Mouse (Mus musculus) spleen, postnatal 10 days (tissue): ENCODE measurements at regions not wholly inside any gene's neighbourhood (a gene's known extent, or its start where the extent isn't known, plus 50 kb on each side); places are given as distances from the start of the nearest gene placed in this dataset.
"Not testable (repeated sequence)": the region's sequence is repeated elsewhere in the genome, so short reads cannot be mapped to it uniquely, and the experiment has no call there.

Experiments
- DNase-seq, 2 experiments: peaks; one replicate each; pipeline ENCODE4 v3.0.0; 2021 to 2022; ENCODE audit warnings: low spot score in 2 of 2

DNA sequence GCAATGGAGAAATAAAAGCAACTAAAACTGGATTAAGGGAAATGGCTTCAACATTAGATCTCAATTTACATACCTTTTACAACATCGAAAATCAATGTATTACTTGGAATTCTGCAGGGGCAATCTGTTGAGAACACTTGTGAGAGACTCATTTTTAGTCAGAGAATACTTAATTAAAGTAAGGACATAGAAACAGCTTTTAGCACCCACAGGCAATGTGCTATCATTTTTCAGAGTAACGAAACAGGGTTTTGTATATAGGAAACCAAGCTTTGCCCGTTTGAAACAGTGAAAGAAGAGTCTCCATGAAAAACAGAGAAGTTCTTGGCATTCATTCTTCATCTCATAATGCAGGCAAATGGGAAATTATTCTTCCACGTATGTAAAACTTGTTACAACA, 196.4 kb downstream of the Tdrd3 start:
- no peak for DNase-seq

DNA sequence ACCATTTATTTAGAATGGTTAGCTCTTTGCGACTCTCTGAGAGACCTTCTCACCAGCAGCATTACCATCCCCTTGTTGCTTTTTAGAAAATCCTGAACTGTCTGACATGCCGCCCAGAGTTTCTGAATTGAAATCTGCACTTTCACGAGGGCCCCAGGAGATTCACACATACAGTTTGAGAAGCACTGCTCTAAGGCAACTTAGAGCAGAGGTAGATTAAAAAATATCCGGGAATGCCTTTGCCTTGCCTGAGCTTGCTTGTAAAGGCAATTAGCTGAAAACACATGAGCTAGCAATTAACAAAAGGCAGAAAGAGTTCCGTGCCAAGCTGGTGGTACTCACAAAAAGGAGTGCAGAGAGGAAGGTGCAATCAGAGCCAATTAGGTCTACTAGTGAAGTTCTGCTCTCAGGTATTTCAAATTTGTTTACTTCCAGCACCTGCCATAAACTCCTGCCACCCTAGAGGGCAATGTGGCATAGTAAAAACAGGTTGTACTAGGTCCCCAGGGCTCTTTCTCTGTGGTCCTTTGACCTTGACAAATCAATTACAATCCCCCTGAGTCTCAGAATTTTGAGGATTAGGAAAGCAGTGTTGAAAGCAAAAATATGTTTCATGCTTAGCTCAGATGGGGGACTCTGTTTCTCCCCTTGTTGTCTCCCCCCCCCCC, 203.1 kb downstream of the Tdrd3 start:
- DNase-seq = no peak

DNA sequence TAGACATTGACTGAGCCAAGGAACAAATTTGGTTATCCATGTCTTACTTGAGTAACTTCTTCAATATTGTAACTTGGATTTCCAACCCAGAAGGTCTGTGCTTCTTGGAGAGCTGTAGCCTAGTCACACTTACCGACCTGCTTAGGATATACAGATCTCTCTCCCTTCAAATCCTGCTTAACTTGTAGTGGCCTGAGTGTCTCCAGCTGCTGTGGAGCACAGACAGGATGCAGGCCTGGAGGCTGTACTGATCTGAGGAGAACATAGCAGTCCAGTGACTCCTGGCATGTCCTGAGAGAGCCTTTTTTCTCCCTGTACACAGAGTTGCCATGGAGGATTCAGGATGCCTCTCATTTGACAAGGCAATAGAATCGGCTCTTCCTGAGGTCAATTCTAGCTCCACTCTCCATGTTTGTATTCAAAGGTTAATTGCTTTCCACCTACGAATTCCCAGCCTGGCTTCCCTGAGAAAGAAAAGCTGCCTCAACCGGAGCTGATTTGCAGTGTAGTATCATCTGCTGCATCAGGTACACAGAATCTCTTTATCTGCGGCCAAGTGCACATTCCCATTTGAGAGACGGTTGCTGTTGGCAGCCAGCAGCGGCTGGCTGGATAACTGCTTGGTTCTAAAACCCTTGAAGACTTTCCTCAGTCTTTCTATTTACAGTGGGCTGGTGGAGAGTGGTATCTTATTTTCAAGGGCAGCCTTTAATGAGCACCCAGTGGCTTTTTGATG, 214.8 kb downstream of the Tdrd3 start:
- DNase-seq = no peak

- no peak for DNase-seq
Observed at GRCm38 (mm10) chr14:87634596-87634995, 218.2 kb downstream of the Tdrd3 start.

DNA sequence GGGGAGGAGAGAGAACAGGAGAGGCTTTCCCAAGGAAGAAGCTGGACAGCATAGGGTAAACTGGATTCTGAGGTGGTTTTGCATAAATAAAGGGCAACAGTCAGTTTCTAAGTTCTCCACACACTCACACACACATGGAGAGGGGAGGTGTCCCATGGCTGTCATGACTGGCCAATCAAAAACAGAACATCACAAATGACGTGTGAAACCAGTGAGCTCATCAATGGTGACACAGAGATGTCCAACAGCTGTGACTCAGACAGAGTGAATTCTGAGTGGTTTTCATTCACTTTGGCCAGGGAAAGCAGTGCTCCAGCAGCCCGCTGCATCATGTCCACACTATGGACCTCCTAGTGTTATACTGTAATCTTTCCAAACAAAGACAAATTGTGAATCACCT, 220.7 kb downstream of the Tdrd3 start:
- DNase-seq = no peak

DNA sequence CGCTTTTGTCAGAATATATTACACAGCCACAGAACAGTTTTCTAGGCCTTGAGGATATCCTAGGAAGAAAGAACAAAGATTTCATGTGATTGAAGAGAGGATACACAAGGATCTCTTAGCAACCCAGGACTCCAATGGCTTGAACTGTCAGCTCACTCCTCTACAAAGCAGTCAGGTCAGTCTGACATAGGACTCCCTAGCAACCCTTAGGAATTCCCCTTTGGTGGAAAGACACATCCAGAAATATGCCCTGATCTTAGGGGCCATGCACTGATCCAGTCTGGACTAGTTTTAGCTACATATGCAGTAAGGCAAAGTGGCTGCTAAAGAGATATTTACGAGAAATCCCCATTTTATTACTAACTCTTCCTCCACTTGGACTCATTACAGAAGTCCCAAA, 251.5 kb downstream of the Tdrd3 start:
- no peak for DNase-seq

GRCm38 (mm10) chr14:87669496-87669895, 253.1 kb downstream of the Tdrd3 start:
- no peak for DNase-seq

DNA sequence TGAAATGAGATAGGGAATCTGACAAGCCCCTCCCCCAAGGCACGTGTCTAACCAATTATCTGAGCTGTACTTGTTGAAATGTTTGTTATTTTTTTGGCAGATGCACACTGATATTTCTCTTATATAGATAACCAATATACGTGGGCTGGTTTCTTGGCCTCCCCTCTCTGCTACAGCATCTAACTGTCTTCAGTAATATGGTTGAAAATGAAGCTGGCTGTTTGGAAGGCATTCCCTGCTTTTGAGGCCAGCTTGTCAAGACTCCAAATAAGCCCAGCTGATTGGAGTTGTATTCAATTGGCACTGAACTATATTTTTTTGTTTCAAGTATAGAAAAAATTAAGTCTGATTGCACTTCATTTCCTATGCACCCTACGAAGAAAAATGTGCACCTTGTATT, 264.3 kb downstream of the Tdrd3 start:
- DNase-seq = no peak

GRCm38 (mm10) chr14:87683091-87683806, 266.8 kb downstream of the Tdrd3 start:
- not testable (repeated sequence) for DNase-seq

DNA sequence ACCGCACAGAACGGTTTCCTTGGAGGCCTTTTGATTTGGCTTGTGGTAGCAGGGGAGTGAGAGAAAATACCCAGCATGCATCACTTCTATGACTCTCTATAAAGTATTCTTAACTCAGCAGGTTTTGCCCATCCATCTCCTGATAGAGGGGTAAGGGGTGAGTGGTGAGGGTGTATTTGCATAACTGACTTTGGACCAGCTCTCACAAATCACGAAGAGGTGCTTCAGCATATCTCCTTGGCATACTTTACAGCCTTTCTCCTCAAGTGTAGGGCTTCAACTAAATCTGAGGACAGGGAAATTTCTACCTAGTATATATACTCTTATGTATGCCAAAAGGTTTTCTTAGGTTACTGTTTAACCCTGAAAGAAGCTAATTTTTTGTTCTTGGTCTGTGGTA, 273.4 kb downstream of the Tdrd3 start:
- DNase-seq = no peak

DNA sequence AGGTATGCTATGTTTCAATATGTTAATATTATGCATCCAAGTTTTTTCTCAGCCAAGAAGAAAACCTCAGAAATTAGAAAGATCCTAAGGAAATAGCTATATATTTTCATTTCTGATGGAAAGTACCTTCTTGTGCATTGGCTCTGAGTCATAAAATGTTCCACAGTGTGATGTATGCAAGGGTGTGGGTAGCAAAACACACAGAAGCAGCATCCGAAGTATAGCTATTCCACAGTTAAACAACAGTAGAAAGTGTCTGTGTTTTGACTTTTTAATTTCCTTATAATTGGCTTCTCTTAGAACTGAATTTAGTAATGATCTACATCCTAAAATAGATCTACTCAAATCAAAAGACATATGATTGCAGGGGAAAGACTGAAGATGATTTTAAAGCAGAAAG, 320.0 kb downstream of the Tdrd3 start:
- DNase-seq = no peak

DNA sequence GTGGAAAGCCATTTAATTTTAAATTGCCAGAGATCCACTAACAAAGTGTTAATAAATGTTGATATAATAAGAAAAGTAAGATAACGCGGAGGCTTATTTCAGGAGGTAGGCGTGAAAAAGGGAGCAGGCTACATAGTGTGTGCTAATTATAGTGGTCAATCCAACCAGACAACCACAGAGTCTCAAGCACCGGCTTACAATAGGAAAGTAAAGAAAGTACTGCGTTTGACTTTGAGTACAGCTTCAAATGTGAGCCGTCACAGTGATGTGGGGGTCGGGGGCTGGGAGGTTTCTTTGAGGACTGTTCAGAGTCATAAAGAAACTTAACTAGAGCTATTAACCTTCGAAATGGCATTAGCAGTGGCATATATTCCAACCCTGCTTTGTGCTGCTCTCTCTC, 329.1 kb downstream of the Tdrd3 start:
- no peak for DNase-seq

GRCm38 (mm10) chr14:87746011-87746410, 329.6 kb downstream of the Tdrd3 start:
- DNase-seq = no peak

DNA sequence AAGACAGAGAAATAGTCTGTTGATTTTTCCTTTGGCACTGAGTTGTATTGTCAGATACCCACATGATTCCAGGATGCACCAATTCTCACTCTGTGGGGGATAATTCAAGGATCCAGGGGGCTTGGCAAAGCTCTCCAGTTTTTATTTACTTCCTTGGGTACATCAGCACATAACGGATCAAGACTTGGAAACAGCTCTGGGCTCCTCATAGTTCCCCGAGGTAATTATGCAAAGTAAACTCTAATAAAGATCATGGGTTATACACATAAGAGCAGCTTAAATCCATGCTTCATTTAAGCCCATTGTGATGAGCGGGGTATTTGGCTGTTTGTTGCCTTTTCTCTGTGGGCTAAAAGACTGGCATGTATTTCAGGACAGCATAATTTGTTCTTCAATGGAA, 332.6 kb downstream of the Tdrd3 start:
- no peak for DNase-seq

DNA sequence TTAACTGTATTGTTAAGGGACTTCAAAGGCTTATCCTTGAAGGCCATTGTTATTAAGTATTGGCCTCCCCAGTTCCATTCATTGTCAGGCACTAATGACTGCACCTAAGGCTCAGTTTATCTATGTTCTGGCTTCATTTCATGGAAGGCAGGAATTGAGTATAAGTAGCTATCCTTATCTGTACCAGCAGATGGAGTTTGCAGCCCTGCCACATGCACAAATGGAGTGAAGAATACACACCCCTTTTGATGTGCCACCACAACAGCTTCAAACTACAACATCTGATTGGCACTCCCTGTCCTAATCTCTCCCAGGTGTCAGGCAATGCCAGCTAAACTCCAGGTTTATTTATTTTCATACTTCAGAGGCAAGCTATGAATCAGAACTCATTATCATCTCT, 333.3 kb downstream of the Tdrd3 start:
- no peak for DNase-seq

- no peak for DNase-seq
Observed at GRCm38 (mm10) chr14:87750665-87751170, 334.3 kb downstream of the Tdrd3 start.

GRCm38 (mm10) chr14:87754744-87755143, 338.3 kb downstream of the Tdrd3 start:
- no peak for DNase-seq

DNA sequence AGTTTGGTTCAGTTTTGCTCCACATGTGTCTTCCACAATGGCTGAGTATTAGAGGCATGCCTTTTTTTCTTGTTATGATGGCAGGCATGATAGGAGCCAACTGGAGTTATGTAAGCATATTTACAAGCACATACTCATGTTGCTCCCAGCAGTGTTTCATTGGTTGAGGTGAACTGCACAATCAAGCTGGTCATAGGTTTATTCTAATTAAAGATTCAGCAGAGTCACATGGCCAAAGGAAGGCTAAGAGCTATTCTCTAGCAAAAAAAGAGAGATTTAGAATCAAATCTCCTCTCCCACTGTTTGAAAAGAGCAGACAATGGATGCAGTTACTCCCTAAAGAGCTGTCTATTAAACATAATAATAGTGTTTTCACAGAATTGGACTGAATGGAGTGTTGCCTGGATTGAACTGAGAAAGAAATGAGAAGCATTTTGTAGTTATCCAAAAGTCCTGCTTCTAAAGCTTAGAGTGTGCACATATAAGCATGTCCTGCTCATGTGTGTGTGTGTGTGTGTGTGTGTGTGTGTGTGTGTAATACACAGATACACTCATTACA, 359.0 kb downstream of the Tdrd3 start:
- no peak for DNase-seq

DNA sequence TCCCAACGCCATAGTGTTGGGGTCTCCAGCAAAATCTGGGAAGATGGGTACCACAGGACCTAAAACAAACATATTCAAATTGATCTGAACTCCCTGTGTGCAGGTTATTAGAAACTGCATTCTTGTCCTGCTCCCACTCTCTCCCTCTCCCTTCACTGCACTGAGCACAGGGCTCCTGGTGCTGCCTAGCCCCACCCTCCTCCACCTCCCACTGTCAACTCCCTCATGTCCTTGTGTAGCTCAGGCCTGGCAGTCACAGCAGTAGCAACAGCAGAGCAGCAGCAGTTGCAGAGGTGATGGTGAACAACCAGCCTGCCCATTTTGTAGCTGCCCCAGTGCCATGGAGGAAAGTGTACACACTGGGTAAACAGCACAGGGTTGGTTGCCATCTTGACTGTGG, 383.4 kb downstream of the Tdrd3 start:
- DNase-seq = no peak

DNA sequence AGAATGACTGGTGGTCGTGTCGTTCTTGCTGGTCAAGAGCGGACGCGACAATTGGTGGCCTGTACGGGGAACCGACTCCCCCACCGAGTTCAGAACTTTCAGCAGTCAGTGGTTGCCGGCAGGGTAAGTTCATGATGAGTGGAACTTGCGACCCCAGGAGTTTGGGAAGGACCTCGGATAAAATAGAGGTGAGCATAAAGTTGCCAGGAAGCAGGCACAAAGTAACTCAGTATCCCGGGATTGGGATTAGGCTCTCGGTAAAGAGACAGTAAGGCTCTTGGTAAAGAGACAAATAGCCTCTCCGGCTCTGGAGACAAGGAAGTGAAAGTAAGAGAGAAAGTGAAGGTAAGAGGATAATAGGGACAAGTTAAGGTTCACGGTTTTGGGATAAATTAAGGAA, 393.2 kb downstream of the Tdrd3 start:
- peak; percentile 4 to 14 for DNase-seq

- no peak for DNase-seq
Observed at GRCm38 (mm10) chr14:87844120-87844519, 427.7 kb downstream of the Tdrd3 start.

DNA sequence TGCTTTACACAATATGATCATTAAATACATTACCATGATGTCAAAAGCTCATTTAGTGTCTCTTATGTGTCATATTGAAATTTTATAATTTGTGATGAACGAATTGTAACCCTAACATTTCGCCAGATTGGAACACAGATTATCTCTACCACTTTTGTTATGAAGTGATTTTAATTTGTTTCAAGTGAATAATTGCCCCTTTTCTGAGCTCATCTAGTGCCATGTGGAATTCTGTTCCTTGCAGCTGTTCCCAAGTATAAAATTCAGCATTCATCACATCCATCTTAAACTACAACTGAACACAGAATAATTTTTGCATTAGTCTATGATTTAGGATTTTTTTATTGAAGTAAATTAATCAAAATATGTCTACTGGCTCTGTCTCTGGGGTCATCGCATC, 445.0 kb downstream of the Tdrd3 start:
- DNase-seq = no peak
